Mouse (Mus musculus) cerebellum, adult 2 months (tissue): ENCODE data around the gene Csad.

ENCODE experiments used
- CTCF ChIP-seq: fragments of 200-500 bp; IDR thresholded peaks from 2 replicates; pipeline ENCODE4 v1.5.1; 2011; ENCODE audit warnings: low read depth, mild to moderate bottlenecking, control low read depth, low read length, moderate library complexity, borderline replicate concordance; ENCODE audit not compliant: insufficient read depth
- POLR2A ChIP-seq: fragments of 200-500 bp; IDR thresholded peaks from 2 replicates; pipeline ENCODE4 v1.6.1; 2011; ENCODE audit warnings: low read length, control low read depth, borderline replicate concordance; ENCODE audit not compliant: insufficient read depth

DNA sequence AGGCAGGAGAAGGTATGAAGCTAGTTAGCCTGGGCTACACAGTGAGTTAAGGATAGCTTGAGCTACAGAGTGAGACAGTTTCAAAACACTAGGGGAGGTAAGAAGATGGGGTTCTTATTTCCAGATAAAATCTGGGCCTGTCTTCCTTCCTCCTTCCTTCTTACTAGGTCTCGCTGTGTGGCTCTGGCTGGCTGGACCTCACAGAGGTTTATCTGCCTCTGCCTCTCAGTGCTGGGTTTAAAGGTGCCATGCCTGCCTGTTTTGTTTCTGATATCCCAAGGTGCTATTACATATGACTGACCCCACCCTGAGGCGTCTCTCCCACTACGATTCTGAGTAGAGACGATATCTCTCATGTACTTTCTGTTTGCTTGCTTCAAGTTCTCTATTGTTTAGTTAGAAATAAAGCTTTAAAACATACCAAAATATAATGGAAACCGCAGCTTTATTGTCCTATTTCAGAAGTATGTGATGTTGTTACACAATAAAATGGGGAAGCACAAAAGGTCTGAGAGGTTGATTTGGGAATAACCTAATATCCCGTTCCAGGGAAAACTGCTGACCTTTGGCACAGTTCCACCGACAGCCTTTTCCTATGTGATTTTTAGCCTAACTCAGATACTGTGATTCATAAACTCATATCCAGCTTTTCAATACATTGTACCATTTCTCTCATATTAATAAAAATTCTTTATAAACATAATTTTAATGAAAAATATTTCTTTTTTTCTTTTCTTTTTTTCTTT, 27.8 kb downstream of the Csad start:
- TF ChIP-seq CTCF (no peak), POLR2A (no peak)
